Mouse (Mus musculus) inflammation-experienced regulatory T-cells (primary cell): ENCODE measurements around the gene 9130213A22Rik. TPM values are rescaled to one million over a fixed set of nuclear protein-coding genes. Genes with fewer than 3 reads are reported as not detected.

ENCODE experiments used
- polyA plus RNA-seq, 2 experiments: library from polyadenylated mRNA; unstranded; fragments of 100-300 nt; shearing (Covaris generic); gene quantifications; one replicate each; pipeline ENCODE4 v1.2.1; 2017

9130213A22Rik gene
- under 1 TPM in 1 of 2 experiments, not detected in 1; 0.40 TPM for polyA plus RNA-seq

GRCm38 (mm10) chr11:69122336-69122951, at the start of gene 9130213A22Rik:
TSS of gene 9130213A22Rik (minus strand) at chr11:69122589.

GRCm38 (mm10) chr11:69156800-69157199, 34.4 kb upstream of the 9130213A22Rik start, which contains the start of gene Alox12b:
TSS of gene Alox12b (plus strand) at chr11:69156989.

GRCm38 (mm10) chr11:69125852-69125918, 3.3 kb upstream of the 9130213A22Rik start, which contains the start of gene Aloxe3:
TSS of gene Aloxe3 (plus strand) at chr11:69125896.

GRCm38 (mm10) chr11:69120221-69121000, 2.0 kb downstream of the 9130213A22Rik start, which contains the start of gene Hes7:
TSS of gene Hes7 (plus strand) at chr11:69120404.

GRCm38 (mm10) chr11:69094697-69095429, 27.5 kb downstream of the 9130213A22Rik start, which contains the start of gene Per1:
TSS of gene Per1 (plus strand) at chr11:69095217.

GRCm38 (mm10) chr11:69088103-69088855, 34.1 kb downstream of the 9130213A22Rik start, which contains the start of gene Vamp2:
TSS of gene Vamp2 (plus strand) at chr11:69088490.

GRCm38 (mm10) chr11:69070590-69071222, 51.7 kb downstream of the 9130213A22Rik start, which contains the start of gene Tmem107:
TSS of gene Tmem107 (plus strand) at chr11:69070806.

Other genes with a start within 250 kb of the 9130213A22Rik start
- under 1 TPM in 1 of 2 experiments, not detected in 1; 0.13 TPM for gene Rnf222, start 234.0 kb downstream of the 9130213A22Rik start, polyA plus RNA-seq
- gene Rpl26, start 221.0 kb downstream of the 9130213A22Rik start, polyA plus RNA-seq = 100 to 1,000 TPM; 738 to 754 TPM
- 1 to 10 TPM in 1 of 2 experiments, under 1 TPM in 1; 0.51 to 4.0 TPM for gene Odf4, start 195.5 kb downstream of the 9130213A22Rik start, polyA plus RNA-seq
- gene Arhgef15, start 165.1 kb downstream of the 9130213A22Rik start, polyA plus RNA-seq = under 1 TPM; 0.19 to 0.78 TPM
- gene Slc25a35, start 154.5 kb downstream of the 9130213A22Rik start, polyA plus RNA-seq = 10 to 100 TPM in 1 of 2 experiments, 1 to 10 TPM in 1; 6.6 to 12.5 TPM
- gene Rangrf, start 147.4 kb downstream of the 9130213A22Rik start, polyA plus RNA-seq = 10 to 100 TPM; 20.6 to 25.1 TPM
- gene Pfas, start 114.1 kb downstream of the 9130213A22Rik start, polyA plus RNA-seq = 1 to 10 TPM; 3.4 to 4.0 TPM
- 10 to 100 TPM; 21.2 to 28.1 TPM for gene Ctc1, start 106.7 kb downstream of the 9130213A22Rik start, polyA plus RNA-seq
- gene Aurkb, start 76.9 kb downstream of the 9130213A22Rik start, polyA plus RNA-seq = 1 to 10 TPM; 3.4 to 5.2 TPM
- gene Borcs6, start 62.9 kb downstream of the 9130213A22Rik start, polyA plus RNA-seq = 1 to 10 TPM; 6.4 to 7.6 TPM
- 1 to 10 TPM; 2.4 to 4.8 TPM for gene Tmem107, start 51.8 kb downstream of the 9130213A22Rik start, polyA plus RNA-seq
- gene Vamp2, start 34.1 kb downstream of the 9130213A22Rik start, polyA plus RNA-seq = 100 to 1,000 TPM; 137 to 175 TPM
- gene Per1, start 27.4 kb downstream of the 9130213A22Rik start, polyA plus RNA-seq = 10 to 100 TPM in 1 of 2 experiments, 1 to 10 TPM in 1; 4.8 to 12.0 TPM
- under 1 TPM in 1 of 2 experiments, not detected in 1; 0.51 TPM for gene Hes7, start 2.2 kb downstream of the 9130213A22Rik start, polyA plus RNA-seq
- 1 to 10 TPM in 1 of 2 experiments, under 1 TPM in 1; 0.27 to 1.6 TPM for gene Aloxe3, start 3.3 kb upstream of the 9130213A22Rik start, polyA plus RNA-seq
- gene Alox12b, start 34.4 kb upstream of the 9130213A22Rik start, polyA plus RNA-seq = under 1 TPM in 1 of 2 experiments, not detected in 1; 0.18 TPM
- gene Alox8, start 75.3 kb upstream of the 9130213A22Rik start, polyA plus RNA-seq = 10 to 100 TPM in 1 of 2 experiments, 1 to 10 TPM in 1; 5.9 to 12.5 TPM
- under 1 TPM; 0.34 to 0.43 TPM for gene Gucy2e, start 114.4 kb upstream of the 9130213A22Rik start, polyA plus RNA-seq
- 10 to 100 TPM; 11.8 to 14.0 TPM for gene Cntrob, start 201.2 kb upstream of the 9130213A22Rik start, polyA plus RNA-seq
- 100 to 1,000 TPM in 1 of 2 experiments, 10 to 100 TPM in 1; 91.3 to 101 TPM for gene Trappc1, start 201.4 kb upstream of the 9130213A22Rik start, polyA plus RNA-seq
- 1 to 10 TPM; 1.3 to 1.5 TPM for gene Kcnab3, start 203.7 kb upstream of the 9130213A22Rik start, polyA plus RNA-seq
- gene Rnf227, start 217.9 kb upstream of the 9130213A22Rik start, polyA plus RNA-seq = 10 to 100 TPM in 1 of 2 experiments, 1 to 10 TPM in 1; 5.8 to 13.3 TPM
- gene Chd3, start 246.8 kb upstream of the 9130213A22Rik start, polyA plus RNA-seq = 100 to 1,000 TPM; 116 to 125 TPM